Mouse (Mus musculus) CH12.LX (cell line): Measurements from ENCODE around the gene Gm28047. TPM values are rescaled to one million over a fixed set of nuclear protein-coding genes. Genes with fewer than 3 reads are reported as not detected.

ENCODE experiments used
- DNase-seq: peaks from one replicate; pipeline ENCODE4 v3.0.0-alpha.2; 2013; ENCODE audit errors: extremely low read depth
- H3K27ac ChIP-seq: 2 replicates; pipeline ENCODE4 v1.5.1; 2012; ENCODE audit warnings: low read depth, mild to moderate bottlenecking, control low read depth, moderate library complexity; ENCODE audit not compliant: insufficient read depth
- H3K27me3 ChIP-seq: replicated peaks from 2 replicates; pipeline ENCODE3; 2012; ENCODE audit warnings: inconsistent platforms
- H3K36me3 ChIP-seq, 2 experiments: replicated peaks in 1 of 2; 2 replicates each; pipeline versions ENCODE3 to v1.6.1; 2012; ENCODE audit warnings: inconsistent platforms in 1 of 2, low read length in 1 of 2, mild to moderate bottlenecking in 1 of 2, mixed read lengths in 1 of 2, moderate library complexity in 1 of 2; ENCODE audit not compliant: control insufficient read depth in 1 of 2, insufficient read depth in 1 of 2
- H3K4me1 ChIP-seq, 2 experiments: 2 replicates each; pipeline ENCODE4 v1.6.1; 2012; ENCODE audit warnings: inconsistent platforms in 1 of 2, moderate library complexity in 1 of 2; ENCODE audit not compliant: insufficient read depth in 2 of 2, control insufficient read depth in 1 of 2
- H3K4me2 ChIP-seq: 2 replicates; pipeline ENCODE4 v1.6.1; 2012; ENCODE audit warnings: low read depth, mild to moderate bottlenecking, control low read depth; ENCODE audit not compliant: poor library complexity, insufficient read depth, severe bottlenecking
- H3K4me3 ChIP-seq, 3 experiments: fragments of 150-350 bp in 1 of 3; sonication (generic) in 1 of 3; replicated peaks in 1 of 3; 2 replicates each; pipeline versions ENCODE3 to v1.5.1; 2011 to 2012; ENCODE audit warnings: low read depth in 2 of 3, low read length in 2 of 3, mild to moderate bottlenecking in 2 of 3, moderate library complexity in 2 of 3, control low read depth in 1 of 3, improper control_type of control experiment in 1 of 3, inconsistent platforms in 1 of 3, mixed read lengths in 1 of 3; ENCODE audit not compliant: poor library complexity in 1 of 3
- H3K79me2 ChIP-seq: replicated peaks from 2 replicates; pipeline ENCODE4 v1.6.1; 2012; ENCODE audit warnings: mild to moderate bottlenecking, moderate library complexity; ENCODE audit not compliant: control insufficient read depth, poor library complexity, insufficient read depth, severe bottlenecking; ENCODE audit errors: extremely low read depth
- H3K9ac ChIP-seq: 2 replicates; pipeline ENCODE4 v1.6.1; 2012; ENCODE audit warnings: low read depth, mild to moderate bottlenecking, control low read depth, moderate library complexity; ENCODE audit not compliant: insufficient read depth
- H3K9me3 ChIP-seq: replicated peaks from 2 replicates; pipeline ENCODE3; 2012; ENCODE audit warnings: low read length, inconsistent platforms, mixed read lengths
- BHLHE40 ChIP-seq: IDR thresholded peaks from 2 replicates; pipeline ENCODE4 v1.6.1; 2011; ENCODE audit warnings: mild to moderate bottlenecking, low read depth, low read length, improper control_type of control experiment
- CHD2 ChIP-seq: IDR thresholded peaks from 2 replicates; pipeline ENCODE4 v1.6.1; 2011; ENCODE audit warnings: low read length, improper control_type of control experiment
- E2F4 ChIP-seq: IDR thresholded peaks from 2 replicates; pipeline ENCODE4 v1.6.1; 2011; ENCODE audit warnings: low read depth, low read length, improper control_type of control experiment; ENCODE audit not compliant: insufficient replicate concordance
- ELF1 ChIP-seq: IDR thresholded peaks from 2 replicates; pipeline ENCODE4 v1.6.1; 2014; ENCODE audit warnings: low read depth, mild to moderate bottlenecking, inconsistent platforms, low read length, improper control_type of control experiment
- EP300 ChIP-seq: IDR thresholded peaks from 2 replicates; pipeline ENCODE4 v1.6.1; 2011; ENCODE audit warnings: low read length, improper control_type of control experiment
- ETS1 ChIP-seq: conservative IDR thresholded peaks from 2 replicates; pipeline ENCODE4 v1.6.1; 2012; ENCODE audit warnings: low read depth, mild to moderate bottlenecking, inconsistent platforms, low read length, improper control_type of control experiment, moderate library complexity
- GABPA ChIP-seq: IDR thresholded peaks from 2 replicates; pipeline ENCODE4 v1.6.1; 2012; ENCODE audit warnings: low read depth, low read length, improper control_type of control experiment, inconsistent platforms; ENCODE audit not compliant: insufficient replicate concordance
- MAFK ChIP-seq: IDR thresholded peaks from 2 replicates; pipeline ENCODE4 v1.6.1; 2011; ENCODE audit warnings: low read length, improper control_type of control experiment; ENCODE audit not compliant: insufficient replicate concordance
- MAZ ChIP-seq: IDR thresholded peaks from 2 replicates; pipeline ENCODE4 v1.6.1; 2012; ENCODE audit warnings: low read depth, mild to moderate bottlenecking, inconsistent platforms, low read length, improper control_type of control experiment, moderate library complexity
- MXI1 ChIP-seq: IDR thresholded peaks from 2 replicates; pipeline ENCODE4 v1.6.1; 2011; ENCODE audit warnings: mild to moderate bottlenecking, low read depth, low read length, improper control_type of control experiment
- NELFE ChIP-seq: IDR thresholded peaks from 2 replicates; pipeline ENCODE4 v1.6.1; 2011; ENCODE audit warnings: low read depth, low read length, improper control_type of control experiment
- PAX5 ChIP-seq: IDR thresholded peaks from 2 replicates; pipeline ENCODE4 v1.6.1; 2012; ENCODE audit warnings: low read length, inconsistent platforms, mixed read lengths
- POLR2A ChIP-seq: IDR thresholded peaks from 2 replicates; pipeline ENCODE4 v1.6.1; 2011; ENCODE audit warnings: low read depth, mild to moderate bottlenecking, improper control_type of control experiment, low read length
- RCOR1 ChIP-seq: conservative IDR thresholded peaks from 2 replicates; pipeline ENCODE4 v1.6.1; 2012; ENCODE audit warnings: low read depth, mild to moderate bottlenecking, inconsistent platforms, low read length, improper control_type of control experiment
- SIN3A ChIP-seq: IDR thresholded peaks from 2 replicates; pipeline ENCODE4 v1.6.1; 2012; ENCODE audit warnings: low read length, improper control_type of control experiment, inconsistent platforms
- USF1 ChIP-seq: IDR thresholded peaks from 2 replicates; pipeline ENCODE4 v1.6.1; 2014; ENCODE audit warnings: low read depth, mild to moderate bottlenecking, inconsistent platforms, low read length, improper control_type of control experiment
- ZNF384 ChIP-seq: IDR thresholded peaks from 2 replicates; pipeline ENCODE4 v1.6.1; 2012; ENCODE audit warnings: low read depth, low read length, improper control_type of control experiment, inconsistent platforms
- dilution Hi-C: fragments of 300-500 bp; cut with MboI; formaldehyde crosslinking; loops from 2 replicates; pipeline ENCODE4 v1.14.3; 2020; ENCODE audit warnings: low sequenced_read_pairs; ENCODE audit not compliant: extremely low pct_unique_long_range_greater_than_20kb, extremely low pct_ligation_motif_present
- in situ Hi-C: fragments of 300-500 bp; cut with MboI; formaldehyde crosslinking; loops from 3 replicates; pipeline ENCODE4 v1.14.3; 2019; ENCODE audit warnings: low sequenced_read_pairs, low pct_ligation_motif_present, low pct_unique_long_range_greater_than_20kb, mixed read lengths
- polyA plus RNA-seq: library from polyadenylated mRNA; unstranded; fragments of >175 nt; gene quantifications from 2 replicates; pipeline ENCODE4 v1.2.1, GENCODE M21; 2012; ENCODE audit warnings: low read depth; ENCODE audit not compliant: insufficient read length
- total RNA-seq, 2 experiments: library from RNA; depleted of rRNA; stranded (reverse); fragments of 300-350 nt in 1 of 2; fragments of >200 nt in 1 of 2; gene quantifications; 2 replicates each; pipeline ENCODE4 v1.2.3; 2012 to 2014

The Gm28047 gene
- total and polyA plus RNA-seq, 3 experiments, result not detected

DNA sequence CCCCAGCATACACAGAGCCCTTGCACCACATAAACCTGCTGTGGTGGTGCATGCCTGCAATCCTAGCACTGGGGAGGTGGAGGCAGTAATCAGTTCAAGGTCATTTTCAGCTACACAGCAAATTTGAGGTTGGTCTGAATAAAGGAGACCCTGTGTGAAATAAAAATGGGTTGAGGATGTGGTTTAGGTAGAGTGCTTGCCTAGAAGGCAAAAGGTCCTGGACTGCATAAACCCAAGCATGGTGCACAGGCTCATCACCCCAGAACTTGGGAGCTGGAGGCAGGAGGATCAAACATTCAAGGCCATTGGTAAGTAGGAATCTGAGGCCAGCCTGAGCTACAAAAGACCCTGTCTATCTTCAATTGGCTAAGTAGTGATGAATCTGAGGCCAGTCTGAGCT, 117.3 kb downstream of the Gm28047 start:
- H3K4me2 ChIP-seq, result no peak overlapping the region
- no peaks in the 10 kb centered on the region for H3K9me3 ChIP-seq
- peaks cover 25 to 43% of the 10 kb centered on the region in 2 experiments for H3K36me3 ChIP-seq
- H3K9ac ChIP-seq, result no peak overlapping the region
- peaks cover 17 to 34% of the 10 kb centered on the region in 2 experiments for H3K4me1 ChIP-seq
- H3K27ac ChIP-seq, result no peak overlapping the region
- no peak overlapping the region for H3K4me3 ChIP-seq
- DNase-seq, result no peak
- no peaks in the 10 kb centered on the region for H3K27me3 ChIP-seq
- in situ Hi-C loops (no loop called here), dilution Hi-C loops (no loop called here)
- H3K79me2 ChIP-seq, result no peaks in the 10 kb centered on the region
- TF ChIP-seq BHLHE40, result no peak
- no peak for TF ChIP-seq MAZ
- TF ChIP-seq MAFK, result no peak
- TF ChIP-seq ELF1, result no peak
- TF ChIP-seq RCOR1, result no peak
- TF ChIP-seq CHD2, result no peak
- no peak for TF ChIP-seq SIN3A
- no peak for TF ChIP-seq ETS1
- TF ChIP-seq NELFE, result no peak
- no peak for TF ChIP-seq GABPA
- no peak for TF ChIP-seq USF1
- TF ChIP-seq, all 38 proteins: peak for 0

DNA sequence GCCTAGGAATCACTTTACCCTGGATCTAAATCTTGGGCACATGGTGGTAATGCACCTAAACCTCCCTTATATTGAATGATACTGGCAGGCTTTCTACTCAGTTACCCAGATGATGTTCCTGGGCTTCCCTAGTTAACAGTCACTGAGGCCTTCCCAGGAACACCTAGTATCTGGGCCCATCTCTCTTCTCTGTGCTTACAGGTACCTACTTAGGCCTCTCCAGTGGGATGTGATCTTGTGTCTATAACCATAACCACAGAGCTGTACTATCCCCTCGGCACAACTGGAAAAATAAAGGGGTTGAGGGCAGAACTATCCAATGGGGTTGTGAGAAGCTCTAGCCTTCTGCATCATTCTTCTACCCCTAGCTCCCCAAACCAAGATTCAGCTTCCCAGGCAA, 118.0 kb downstream of the Gm28047 start:
- Histone ChIP-seq H3K79me2 (no peaks in the 10 kb centered on the region), H3K27me3 (no peaks in the 10 kb centered on the region), H3K36me3 (peaks cover 32 to 50% of the 10 kb centered on the region in 2 experiments), H3K9ac (no peak overlapping the region), H3K4me1 (peaks cover 13 to 27% of the 10 kb centered on the region in 2 experiments), H3K27ac (no peak overlapping the region), H3K4me3 (no peak overlapping the region), H3K9me3 (no peaks in the 10 kb centered on the region), H3K4me2 (no peak overlapping the region)
- DNase-seq, result no peak
- dilution Hi-C loops, result no loop called here
- in situ Hi-C loops, result no loop called here
- no peak for TF ChIP-seq E2F4
- TF ChIP-seq EP300, result no peak
- TF ChIP-seq POLR2A, result no peak
- no peak for TF ChIP-seq PAX5
- TF ChIP-seq MXI1, result no peak

DNA sequence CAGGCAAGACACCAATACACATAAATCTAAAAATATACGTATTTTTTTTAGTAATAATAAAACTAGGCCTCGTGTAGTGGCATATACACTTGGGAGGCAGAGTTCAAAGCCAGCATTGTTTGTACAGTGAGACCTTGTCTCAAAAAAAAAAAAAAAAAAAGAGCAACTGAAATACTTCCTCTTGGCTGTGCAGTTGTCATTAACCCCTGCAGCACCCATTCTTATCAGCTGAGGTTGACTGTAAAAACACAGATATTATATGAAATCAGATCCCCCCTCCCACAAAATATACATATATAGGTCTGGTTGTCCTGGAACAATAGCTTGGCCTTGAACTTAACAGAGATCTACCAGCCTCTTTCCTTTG, 118.4 kb downstream of the Gm28047 start:
- H3K4me3 ChIP-seq, result no peak overlapping the region
- TF ChIP-seq EP300, result no peak
- peak; percentile 65 for TF ChIP-seq ZNF384
- H3K9ac ChIP-seq, result no peak overlapping the region
- dilution Hi-C loops, result no loop called here
- H3K27ac ChIP-seq, result no peak overlapping the region
- in situ Hi-C loops, result no loop called here
- no peak for DNase-seq
- no peaks in the 10 kb centered on the region for H3K9me3 ChIP-seq
- H3K27me3 ChIP-seq, result no peaks in the 10 kb centered on the region
- no peaks in the 10 kb centered on the region for H3K79me2 ChIP-seq
- peaks cover 10 to 23% of the 10 kb centered on the region in 2 experiments for H3K4me1 ChIP-seq
- H3K4me2 ChIP-seq, result no peak overlapping the region
- peaks cover 36 to 54% of the 10 kb centered on the region in 2 experiments for H3K36me3 ChIP-seq
